Mouse (Mus musculus): Measurements from ENCODE around the gene Rpl32. TPM values are rescaled to one million over a fixed set of nuclear protein-coding genes. Genes with fewer than 3 reads are reported as not detected.

Gene Rpl32
- 967 and 1,136 TPM in 2 replicates for polyA plus RNA-seq (2015; fragmentation: Nextera tagmentation; extraction: Ambion mirVana)

- peak within 1 kb of the TSS; percentile 82 for H3K4me2 ChIP-seq (ENCODE audit: low read depth, low read length)
- peaks cover 24% of the 10 kb centered on the region for H3K4me1 ChIP-seq (ENCODE audit: control insufficient read depth, low read depth, low read length)
- no peaks in the 10 kb centered on the region for H3K27me3 ChIP-seq (ENCODE audit: control insufficient read depth, insufficient read depth, low read depth, low read length)
- peak within 1 kb of the TSS; percentile 79 for H3K27ac ChIP-seq (ENCODE audit: low read length)
- H3K4me3 ChIP-seq (ENCODE audit: low read depth, low read length), result peak within 1 kb of the TSS; percentile 94
- WGBS (ENCODE audit: insufficient replicate concordance), result under 1% methylated on average over 47 of the region's 47 CpGs
- peak within 1 kb of the TSS; percentile 95 for H3K9ac ChIP-seq (ENCODE audit: low read depth, low read length)
- H3K9me3 ChIP-seq (replicated peaks; ENCODE audit: control insufficient read depth, low read length), result no peaks in the 10 kb centered on the region
- H3K36me3 ChIP-seq (ENCODE audit: control insufficient read depth, insufficient read depth), result peaks cover 29% of the 10 kb centered on the region
- ATAC-seq (ENCODE audit: low read depth), result peak; percentile 83
These were observed at the start of gene Rpl32 for GRCm38 (mm10) chr6:115808488-115809231. TSS of gene Rpl32 (minus strand) at chr6:115808747.

GRCm38 (mm10) chr6:115856361-115856745, 47.8 kb upstream of the Rpl32 start:
- Histone ChIP-seq H3K4me3 (ENCODE audit: low read depth, low read length) (no peak overlapping the region), H3K9ac (ENCODE audit: low read depth, low read length) (no peak overlapping the region), H3K27me3 (ENCODE audit: control insufficient read depth, insufficient read depth, low read depth, low read length) (no peaks in the 10 kb centered on the region), H3K4me1 (ENCODE audit: control insufficient read depth, low read depth, low read length) (peaks cover 18% of the 10 kb centered on the region), H3K27ac (ENCODE audit: low read length) (no peak overlapping the region), H3K9me3 (replicated peaks; ENCODE audit: control insufficient read depth, low read length) (no peaks in the 10 kb centered on the region), H3K4me2 (ENCODE audit: low read depth, low read length) (no peak overlapping the region), H3K36me3 (ENCODE audit: control insufficient read depth, insufficient read depth) (no peaks in the 10 kb centered on the region)
- 61% methylated on average over 4 of the region's 4 CpGs for WGBS (ENCODE audit: insufficient replicate concordance)
- no peak for ATAC-seq (ENCODE audit: low read depth)

DNA sequence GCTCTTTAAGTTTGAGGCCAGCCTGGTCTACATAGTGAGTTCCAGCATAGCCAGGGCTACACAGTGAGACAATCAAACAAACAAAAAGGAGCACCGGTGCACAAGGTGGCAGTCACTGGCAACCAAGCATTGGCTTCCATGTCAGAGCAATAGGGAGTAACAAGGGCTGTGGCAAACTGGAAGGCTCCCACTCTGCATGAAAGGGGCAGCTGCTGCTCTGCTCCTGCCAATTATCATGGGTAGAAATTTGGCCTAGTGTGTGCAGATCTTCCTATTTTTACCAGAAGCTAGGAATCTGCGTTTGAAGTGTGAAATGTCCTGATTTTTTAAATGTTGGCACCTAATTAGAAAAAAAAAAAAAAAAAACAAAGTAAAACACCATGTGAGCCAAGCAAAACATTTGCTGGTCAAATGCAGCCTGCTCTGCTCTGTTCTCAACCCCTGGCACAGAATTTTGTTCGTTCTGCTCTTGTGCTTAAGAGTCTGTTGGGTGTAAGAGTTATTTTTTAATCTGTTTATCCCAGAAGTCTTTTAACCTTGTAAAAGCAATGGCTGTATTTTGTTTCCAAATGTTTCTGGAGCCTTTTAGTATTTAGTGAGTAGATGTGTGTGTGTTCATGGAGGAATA, 47.3 kb upstream of the Rpl32 start:
- Histone ChIP-seq H3K4me1 (ENCODE audit: control insufficient read depth, low read depth, low read length) (peaks cover 20% of the 10 kb centered on the region), H3K27me3 (ENCODE audit: control insufficient read depth, insufficient read depth, low read depth, low read length) (no peaks in the 10 kb centered on the region), H3K9ac (ENCODE audit: low read depth, low read length) (no peak overlapping the region), H3K36me3 (ENCODE audit: control insufficient read depth, insufficient read depth) (no peaks in the 10 kb centered on the region), H3K9me3 (replicated peaks; ENCODE audit: control insufficient read depth, low read length) (no peaks in the 10 kb centered on the region), H3K4me3 (ENCODE audit: low read depth, low read length) (no peak overlapping the region), H3K27ac (ENCODE audit: low read length) (no peak overlapping the region), H3K4me2 (ENCODE audit: low read depth, low read length) (no peak overlapping the region)
- ATAC-seq (ENCODE audit: low read depth), result no peak
- 64% methylated on average over 3 of the region's 3 CpGs for whole genome bisulfite sequencing (ENCODE audit: insufficient replicate concordance)

- no peak overlapping the region for H3K4me3 ChIP-seq (ENCODE audit: low read depth, low read length)
- H3K9ac ChIP-seq (ENCODE audit: low read depth, low read length), result no peak overlapping the region
- no peak overlapping the region for H3K4me2 ChIP-seq (ENCODE audit: low read depth, low read length)
- H3K36me3 ChIP-seq (ENCODE audit: control insufficient read depth, insufficient read depth), result peaks cover under 1% of the 10 kb centered on the region; the same call in 1 of the 2 replicates
- H3K27me3 ChIP-seq (ENCODE audit: control insufficient read depth, insufficient read depth, low read depth, low read length), result no peaks in the 10 kb centered on the region
- WGBS (ENCODE audit: insufficient replicate concordance), result 57% methylated on average over 2 of the region's 2 CpGs
- no peaks in the 10 kb centered on the region for H3K9me3 ChIP-seq (replicated peaks; ENCODE audit: control insufficient read depth, low read length)
- peaks cover 20% of the 10 kb centered on the region for H3K4me1 ChIP-seq (ENCODE audit: control insufficient read depth, low read depth, low read length)
- H3K27ac ChIP-seq (ENCODE audit: low read length), result no peak overlapping the region
- ATAC-seq (ENCODE audit: low read depth), result no peak
These were observed 45.9 kb upstream of the Rpl32 start for GRCm38 (mm10) chr6:115854432-115854831.

- peaks cover 4% of the 10 kb centered on the region; the same call in 1 of the 2 replicates for H3K36me3 ChIP-seq (ENCODE audit: control insufficient read depth, insufficient read depth)
- peak overlapping the region; percentile 80 for H3K4me3 ChIP-seq (ENCODE audit: low read depth, low read length)
- H3K4me2 ChIP-seq (ENCODE audit: low read depth, low read length), result peak overlapping the region; percentile 82
- peaks cover 20% of the 10 kb centered on the region for H3K4me1 ChIP-seq (ENCODE audit: control insufficient read depth, low read depth, low read length)
- 54% methylated on average over 7 of the region's 7 CpGs for WGBS (ENCODE audit: insufficient replicate concordance)
- no peak for ATAC-seq (ENCODE audit: low read depth)
- H3K27me3 ChIP-seq (ENCODE audit: control insufficient read depth, insufficient read depth, low read depth, low read length), result no peaks in the 10 kb centered on the region
- no peaks in the 10 kb centered on the region for H3K9me3 ChIP-seq (replicated peaks; ENCODE audit: control insufficient read depth, low read length)
- peak overlapping the region; percentile 61 for H3K27ac ChIP-seq (ENCODE audit: low read length)
- H3K9ac ChIP-seq (ENCODE audit: low read depth, low read length), result peak overlapping the region; percentile 63
These were observed 45.4 kb upstream of the Rpl32 start for GRCm38 (mm10) chr6:115853985-115854384.

GRCm38 (mm10) chr6:115853091-115853813, 44.7 kb upstream of the Rpl32 start, which contains the start of the genes Mbd4 and Ift122:
TSS of gene Mbd4 (minus strand) at chr6:115853371.
TSS of gene Ift122 (plus strand) at chr6:115853470.
- Histone ChIP-seq H3K4me1 (ENCODE audit: control insufficient read depth, low read depth, low read length) (peaks cover 20% of the 10 kb centered on the region), H3K27ac (ENCODE audit: low read length) (peak within 1 kb of the TSS; percentile 95), H3K27me3 (ENCODE audit: control insufficient read depth, insufficient read depth, low read depth, low read length) (no peaks in the 10 kb centered on the region), H3K4me2 (ENCODE audit: low read depth, low read length) (peak within 1 kb of the TSS; percentile 82), H3K9me3 (replicated peaks; ENCODE audit: control insufficient read depth, low read length) (no peaks in the 10 kb centered on the region), H3K4me3 (ENCODE audit: low read depth, low read length) (peak within 1 kb of the TSS; percentile 80), H3K9ac (ENCODE audit: low read depth, low read length) (peak within 1 kb of the TSS; percentile 79), H3K36me3 (ENCODE audit: control insufficient read depth, insufficient read depth) (peaks cover 9% of the 10 kb centered on the region)
- under 1% methylated on average over 51 of the region's 51 CpGs for WGBS (ENCODE audit: insufficient replicate concordance)
- ATAC-seq (ENCODE audit: low read depth), result peak; percentile 98

- Histone ChIP-seq H3K9me3 (replicated peaks; ENCODE audit: control insufficient read depth, low read length) (no peaks in the 10 kb centered on the region), H3K9ac (ENCODE audit: low read depth, low read length) (peak overlapping the region; percentile 79), H3K27ac (ENCODE audit: low read length) (peak overlapping the region; percentile 95), H3K4me1 (ENCODE audit: control insufficient read depth, low read depth, low read length) (peaks cover 22% of the 10 kb centered on the region), H3K36me3 (ENCODE audit: control insufficient read depth, insufficient read depth) (peaks cover 9% of the 10 kb centered on the region), H3K4me2 (ENCODE audit: low read depth, low read length) (peak overlapping the region; percentile 73), H3K27me3 (ENCODE audit: control insufficient read depth, insufficient read depth, low read depth, low read length) (no peaks in the 10 kb centered on the region), H3K4me3 (ENCODE audit: low read depth, low read length) (peak overlapping the region; percentile 80)
- ATAC-seq (ENCODE audit: low read depth), result no peak; the same call in 1 of the 2 replicates
- WGBS (ENCODE audit: insufficient replicate concordance), result 2% methylated on average over 20 of the region's 20 CpGs
These were observed 44.0 kb upstream of the Rpl32 start for GRCm38 (mm10) chr6:115852446-115853090.

DNA sequence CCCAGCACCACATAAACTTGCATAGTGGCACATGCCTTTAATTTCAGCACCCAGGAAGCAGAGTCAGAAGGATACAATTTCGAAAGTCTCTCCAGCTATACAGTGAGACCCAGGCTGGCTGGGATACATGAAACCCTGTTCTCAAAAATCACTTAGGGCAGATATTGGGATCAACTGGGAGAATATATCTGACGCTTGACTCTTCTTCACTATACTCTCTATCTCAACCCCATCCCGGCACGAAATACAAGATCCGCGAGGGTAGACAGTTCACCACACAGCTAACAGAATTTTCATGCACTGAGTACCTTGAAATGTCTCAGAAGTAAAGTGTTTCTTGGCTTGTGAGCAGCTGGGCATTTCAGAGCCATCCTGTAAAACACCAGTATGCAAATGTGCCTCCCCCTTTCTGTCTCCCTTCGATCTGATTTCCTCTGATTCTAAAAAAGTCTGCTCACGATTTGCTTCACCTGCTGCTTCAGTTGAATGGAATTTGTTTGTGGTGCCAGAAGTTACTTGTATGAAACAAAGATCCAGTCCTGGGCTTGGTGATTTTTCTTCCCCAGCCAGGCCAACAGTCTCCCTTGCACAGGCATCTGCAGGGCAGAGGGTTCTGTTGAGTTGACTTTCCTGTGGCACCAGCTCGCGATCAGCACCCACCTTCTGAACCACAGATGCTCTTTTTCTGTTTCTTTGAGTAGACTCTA, 40.2 kb upstream of the Rpl32 start:
- no peak for ATAC-seq (ENCODE audit: low read depth)
- H3K9me3 ChIP-seq (replicated peaks; ENCODE audit: control insufficient read depth, low read length), result no peaks in the 10 kb centered on the region
- 89% methylated on average over 10 of the region's 10 CpGs for WGBS (ENCODE audit: insufficient replicate concordance)
- H3K27me3 ChIP-seq (ENCODE audit: control insufficient read depth, insufficient read depth, low read depth, low read length), result no peaks in the 10 kb centered on the region
- H3K36me3 ChIP-seq (ENCODE audit: control insufficient read depth, insufficient read depth), result peaks cover 15% of the 10 kb centered on the region
- H3K4me2 ChIP-seq (ENCODE audit: low read depth, low read length), result no peak overlapping the region
- peaks cover 19% of the 10 kb centered on the region for H3K4me1 ChIP-seq (ENCODE audit: control insufficient read depth, low read depth, low read length)
- no peak overlapping the region for H3K27ac ChIP-seq (ENCODE audit: low read length)
- H3K4me3 ChIP-seq (ENCODE audit: low read depth, low read length), result no peak overlapping the region
- H3K9ac ChIP-seq (ENCODE audit: low read depth, low read length), result no peak overlapping the region

Measured in liver, embryonic 16.5 days (tissue).